Mouse (Mus musculus): ENCODE results near the gene Crtc3.

The Crtc3 gene

GRCm38 (mm10) chr7:80597900-80598299 is 90.8 kb downstream of the Crtc3 start:
- DNase-seq (ENCODE audit: low spot score): no peak

- no peak for DNase-seq (ENCODE audit: low spot score)
Observed at GRCm38 (mm10) chr7:80589054-80589746, 99.5 kb downstream of the Crtc3 start.

- peak; percentile 42 for DNase-seq (ENCODE audit: low spot score)
Observed at GRCm38 (mm10) chr7:80587684-80588083, 101.0 kb downstream of the Crtc3 start.

- peak; percentile 60 for DNase-seq (ENCODE audit: low spot score)
Observed at GRCm38 (mm10) chr7:80586681-80587660, 101.7 kb downstream of the Crtc3 start.

GRCm38 (mm10) chr7:80586161-80586560 is 102.5 kb downstream of the Crtc3 start:
- DNase-seq (ENCODE audit: low spot score): no peak

GRCm38 (mm10) chr7:80585380-80585779 is 103.3 kb downstream of the Crtc3 start:
- DNase-seq (ENCODE audit: low spot score): no peak

GRCm38 (mm10) chr7:80583981-80584380 is 104.7 kb downstream of the Crtc3 start:
- peak; percentile 76 for DNase-seq (ENCODE audit: low spot score)

- peak; percentile 23 for DNase-seq (ENCODE audit: low spot score)
Observed at GRCm38 (mm10) chr7:80582821-80583451, 105.7 kb downstream of the Crtc3 start.

GRCm38 (mm10) chr7:80580368-80580767 is 108.3 kb downstream of the Crtc3 start:
- DNase-seq (ENCODE audit: low spot score): peak; percentile 21

GRCm38 (mm10) chr7:80577417-80577980 is 111.2 kb downstream of the Crtc3 start:
- no peak for DNase-seq (ENCODE audit: low spot score)

GRCm38 (mm10) chr7:80576626-80577025 is 112.1 kb downstream of the Crtc3 start:
- DNase-seq (ENCODE audit: low spot score): no peak

- no peak for DNase-seq (ENCODE audit: low spot score)
Observed at GRCm38 (mm10) chr7:80575750-80576149, 112.9 kb downstream of the Crtc3 start.

- DNase-seq (ENCODE audit: low spot score): no peak
Observed at GRCm38 (mm10) chr7:80573076-80573475, 115.6 kb downstream of the Crtc3 start.

- no peak for DNase-seq (ENCODE audit: low spot score)
Observed at GRCm38 (mm10) chr7:80567982-80568381, 120.7 kb downstream of the Crtc3 start.

- no peak for DNase-seq (ENCODE audit: low spot score)
Observed at GRCm38 (mm10) chr7:80561931-80562330, 126.7 kb downstream of the Crtc3 start.

GRCm38 (mm10) chr7:80561271-80561670 is 127.4 kb downstream of the Crtc3 start:
- DNase-seq (ENCODE audit: low spot score): no peak

GRCm38 (mm10) chr7:80558572-80558971 is 130.1 kb downstream of the Crtc3 start:
- no peak for DNase-seq (ENCODE audit: low spot score)

GRCm38 (mm10) chr7:80558101-80558500 is 130.6 kb downstream of the Crtc3 start:
- DNase-seq (ENCODE audit: low spot score): peak; percentile 24

GRCm38 (mm10) chr7:80557161-80557560 is 131.5 kb downstream of the Crtc3 start:
- no peak for DNase-seq (ENCODE audit: low spot score)

GRCm38 (mm10) chr7:80556166-80556565 is 132.5 kb downstream of the Crtc3 start:
- DNase-seq (ENCODE audit: low spot score): no peak

- DNase-seq (ENCODE audit: low spot score): no peak
Observed at GRCm38 (mm10) chr7:80555146-80555545, 133.5 kb downstream of the Crtc3 start.
